Mouse (Mus musculus) Patski (cell line): Measurements from ENCODE around the gene Slc4a1ap. TPM values are rescaled to one million over a fixed set of nuclear protein-coding genes. Genes with fewer than 3 reads are reported as not detected.
A peak's percentile ranks its signal among the peaks of the same experiment; 100 is the strongest.

Experiments used
- ATAC-seq: fragments of 100-300 bp; one replicate; pipeline ENCODE4 v1.8.0; 2021
- CTCF ChIA-PET: fragments of 350-600 bp; sonication (Branson Sonifier 250); formaldehyde crosslinking; loops from one replicate; lab custom pipeline; 2022; ENCODE audit warnings: inconsistent platforms; lab: Charles Lee
- POLR2A ChIA-PET: fragments of 350-600 bp; sonication (Branson Sonifier 250); formaldehyde crosslinking; loops from one replicate; lab custom pipeline; 2022; ENCODE audit warnings: antibody characterized with exemption, inconsistent platforms; lab: Charles Lee
- DNase-seq: peaks from one replicate; pipeline ENCODE4 v3.0.0-alpha.2; 2011; ENCODE audit warnings: low read depth, low spot score
- H3K27me3 ChIP-seq: fragments of 371-371 bp; one replicate; pipeline ENCODE4 v1.5.1; 2021
- CTCF ChIP-seq: fragments of 100-300 bp; IDR thresholded peaks from one replicate; pipeline ENCODE4 v1.5.1; 2021
- in situ Hi-C: fragments of 300-500 bp; cut with MboI; formaldehyde crosslinking; loops from 3 replicates; pipeline ENCODE4 v1.11.1; 2018; ENCODE audit warnings: low pct_unique_long_range_greater_than_20kb, mixed read lengths
- polyA plus RNA-seq: library from polyadenylated mRNA; unstranded; gene quantifications from one replicate; pipeline ENCODE4 v1.2.3, GENCODE M21; 2021

The Slc4a1ap gene
- 45.8 TPM for polyA plus RNA-seq

DNA sequence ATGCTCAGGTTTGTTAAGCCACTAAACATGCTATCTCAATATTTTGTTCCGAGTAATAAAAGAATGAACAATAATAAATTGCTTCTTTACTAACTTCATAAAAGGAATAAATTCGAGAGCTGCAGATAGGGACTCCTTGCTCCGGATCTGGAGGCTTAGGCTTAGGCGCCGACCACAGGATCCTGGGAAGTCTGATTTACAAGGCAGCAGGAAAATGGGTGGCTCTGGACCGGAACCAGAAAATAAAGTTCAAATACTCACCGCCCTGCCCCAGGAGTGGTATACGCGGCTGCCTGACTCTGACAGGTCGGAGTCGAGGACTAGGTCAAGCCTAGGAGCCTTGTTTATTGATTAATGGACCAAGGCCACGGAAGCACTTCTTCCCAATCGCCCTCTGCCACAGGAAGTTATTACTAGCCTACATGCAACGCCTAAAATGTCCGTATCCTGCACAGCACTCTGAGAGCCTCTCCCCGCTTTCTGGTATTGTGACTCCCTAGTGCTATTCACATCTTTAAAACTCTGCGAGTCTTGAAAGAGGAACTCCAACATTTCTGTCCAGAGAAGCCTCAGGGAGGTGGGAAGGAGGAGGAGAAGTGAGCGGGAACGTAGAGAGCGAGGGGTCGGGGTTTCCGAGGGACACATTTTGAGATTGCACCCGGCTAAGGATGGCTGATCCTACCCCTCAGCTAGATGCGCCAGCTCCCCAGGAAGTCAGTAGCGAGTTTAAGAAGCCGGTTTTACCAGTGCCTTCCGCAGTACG lies at the start of gene Slc4a1ap:
Gene Slc4a1ap (plus strand): TSS at position 642 of the 763 bp plus-strand sequence.
- ATAC-seq (peak; percentile 41), DNase-seq (peak; percentile 82)
- no peaks in the 10 kb centered on the region for H3K27me3 ChIP-seq
- ChIA-PET CTCF (interaction anchor here (1.1 kb wide), 1 partner anchor 15 kb away, joined by 3 read pairs; no protein-coding TSS in a partner anchor), POLR2A (interaction anchor here (1.5 to 1.7 kb wide), 2 partner anchors 15 to 106 kb away, joined by 3 to 4 read pairs; no protein-coding TSS in a partner anchor)
- in situ Hi-C loops, result no loop called here
- TF ChIP-seq CTCF, result no peak

GRCm38 (mm10) chr5:31480536-31480935 lies 46.3 kb upstream of the Slc4a1ap start:
- ATAC-seq (no peak), DNase-seq (no peak)
- ChIA-PET CTCF (interaction anchor here (6.4 kb wide), 1 partner anchor 12 kb away, joined by 39 read pairs; no protein-coding TSS in a partner anchor), POLR2A (interaction anchor here (0.6 kb wide), 1 partner anchor 1100 kb away, joined by 3 read pairs; no protein-coding TSS in a partner anchor)
- no peak for TF ChIP-seq CTCF
- in situ Hi-C loops, result no loop called here
- no peaks in the 10 kb centered on the region for H3K27me3 ChIP-seq

- in situ Hi-C loops, result no loop called here
- no peak for DNase-seq
- no peak for TF ChIP-seq CTCF
- no peak for ATAC-seq
- ChIA-PET CTCF (no interaction called here), POLR2A (no interaction called here)
- H3K27me3 ChIP-seq, result peaks cover 8% of the 10 kb centered on the region
Observed at GRCm38 (mm10) chr5:31485440-31485839, 41.4 kb upstream of the Slc4a1ap start, which contains the start of gene 4930548H24Rik. TSS of gene 4930548H24Rik (plus strand) at chr5:31485740.

- ChIA-PET POLR2A (interaction anchor here (0.7 kb wide), 1 partner anchor 9 kb away, joined by 3 read pairs; no protein-coding TSS in a partner anchor), CTCF (no interaction called here)
- in situ Hi-C loops, result no loop called here
- ATAC-seq (no peak), DNase-seq (no peak)
- peaks cover 17% of the 10 kb centered on the region for H3K27me3 ChIP-seq
- no peak for TF ChIP-seq CTCF
Observed at GRCm38 (mm10) chr5:31487889-31488288, 38.9 kb upstream of the Slc4a1ap start.

DNA sequence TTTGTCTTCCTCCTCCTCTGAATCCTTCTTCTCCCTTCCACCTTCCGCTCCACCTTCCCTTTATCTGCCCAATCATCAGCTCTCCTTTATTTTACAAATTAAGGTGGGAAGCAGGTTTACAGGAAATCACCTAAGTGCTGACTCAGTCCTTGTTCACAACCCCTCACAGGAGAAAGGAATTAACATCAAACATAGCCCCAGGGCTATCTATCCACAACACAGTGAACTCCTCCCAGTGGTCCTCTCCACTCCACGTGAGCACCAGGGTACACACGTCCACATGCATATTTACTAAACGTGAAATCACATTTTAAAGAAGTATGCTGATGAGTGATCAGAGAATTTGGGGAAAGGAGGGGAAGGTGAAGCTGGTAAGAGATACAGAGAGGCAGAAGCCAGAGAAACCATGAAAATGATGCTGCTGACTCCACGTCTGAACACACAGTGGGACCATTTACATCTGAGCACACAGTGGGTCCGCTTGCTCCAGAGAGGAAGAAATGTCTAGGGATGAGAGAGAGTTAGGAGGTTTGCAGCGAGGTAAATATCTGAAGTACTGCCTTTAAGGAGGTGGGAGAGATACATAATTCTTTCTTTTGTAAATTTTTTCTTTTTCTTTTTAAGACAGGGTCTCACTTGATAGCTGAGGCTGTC lies 37.6 kb upstream of the Slc4a1ap start:
- no peak for ATAC-seq

GRCm38 (mm10) chr5:31492031-31492430 lies 34.8 kb upstream of the Slc4a1ap start:
- ChIA-PET POLR2A (no interaction called here), CTCF (interaction anchor here (1.6 kb wide), 1 partner anchor 13 kb away, joined by 4 read pairs; no protein-coding TSS in a partner anchor)
- DNase-seq (no peak), ATAC-seq (no peak)
- peaks cover 17% of the 10 kb centered on the region for H3K27me3 ChIP-seq
- TF ChIP-seq CTCF, result no peak
- in situ Hi-C loops, result no loop called here

More for the DNA sequence above, 37.6 kb upstream of the Slc4a1ap start:
- ChIA-PET POLR2A (no interaction called here), CTCF (no interaction called here)
- in situ Hi-C loops, result no loop called here
- no peak for TF ChIP-seq CTCF
- H3K27me3 ChIP-seq, result peaks cover 17% of the 10 kb centered on the region
- DNase-seq, result no peak

- ChIA-PET CTCF (no interaction called here), POLR2A (no interaction called here)
- DNase-seq (peak; percentile 70), ATAC-seq (peak; percentile 99)
- peaks cover 13% of the 10 kb centered on the region for H3K27me3 ChIP-seq
- in situ Hi-C loops, result no loop called here
- TF ChIP-seq CTCF, result no peak
Observed at GRCm38 (mm10) chr5:31494513-31495297, 32.1 kb upstream of the Slc4a1ap start, which contains the start of gene Gpn1. TSS of gene Gpn1 (plus strand) at chr5:31494741.

GRCm38 (mm10) chr5:31504843-31505242 lies 22.0 kb upstream of the Slc4a1ap start:
- ATAC-seq (no peak), DNase-seq (no peak)
- TF ChIP-seq CTCF, result no peak
- H3K27me3 ChIP-seq, result no peaks in the 10 kb centered on the region
- in situ Hi-C loops, result no loop called here
- CTCF ChIA-PET, result no interaction called here
- POLR2A ChIA-PET, result no interaction called here

DNA sequence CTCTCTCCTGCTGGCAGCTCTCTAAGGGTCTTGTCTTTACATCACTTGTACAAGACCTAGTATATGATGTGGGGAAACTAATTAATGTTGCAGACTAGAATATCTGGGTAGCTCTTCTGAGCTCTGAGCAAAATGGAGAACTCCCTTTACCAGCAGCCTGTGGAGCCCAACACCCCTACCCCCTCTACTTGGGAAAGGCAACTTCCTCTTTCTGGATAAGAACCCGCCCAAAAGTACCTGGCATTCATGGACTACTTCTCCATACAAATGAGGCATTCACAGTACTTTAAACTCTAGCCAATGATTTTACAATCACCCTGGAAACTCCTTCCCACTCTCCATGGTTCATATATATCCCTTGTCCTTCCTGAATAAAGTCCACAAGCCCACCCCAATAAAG lies 14.3 kb upstream of the Slc4a1ap start:
- no peak for TF ChIP-seq CTCF
- DNase-seq (no peak), ATAC-seq (no peak)
- in situ Hi-C loops, result no loop called here
- POLR2A ChIA-PET, result interaction anchor here (1.5 kb wide), 1 partner anchor 14 kb away, joined by 4 read pairs; the partner anchor contains the start of gene Slc4a1ap
- no peaks in the 10 kb centered on the region for H3K27me3 ChIP-seq
- CTCF ChIA-PET, result interaction anchor here (0.8 to 1.5 kb wide), 3 partner anchors 9 to 15 kb away, joined by 3 to 5 read pairs (median 3); partner anchors contain the start of gene Slc4a1ap

DNA sequence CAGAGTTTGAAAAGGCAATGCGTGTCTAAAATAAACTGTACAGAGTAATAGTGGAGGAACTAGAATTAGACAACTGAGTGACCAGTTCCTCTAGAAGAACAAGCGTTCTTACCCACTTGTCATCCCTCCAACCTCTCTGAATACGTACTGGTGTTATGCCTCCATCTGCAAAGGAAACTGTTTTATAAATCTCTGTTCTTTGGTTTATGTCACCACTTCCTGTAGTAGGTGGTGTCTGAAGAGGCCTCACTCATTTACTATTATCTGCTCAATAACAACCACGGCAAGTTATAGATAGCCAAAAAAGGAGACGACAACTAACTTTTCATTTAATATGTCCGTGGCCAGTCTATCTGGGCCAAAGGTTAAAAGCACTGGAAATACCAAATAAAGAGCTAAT lies 6.2 kb upstream of the Slc4a1ap start:
- ChIA-PET CTCF (interaction anchor here (1.5 kb wide), 1 partner anchor 8 kb away, joined by 5 read pairs; no protein-coding TSS in a partner anchor), POLR2A (no interaction called here)
- DNase-seq (no peak), ATAC-seq (no peak)
- TF ChIP-seq CTCF, result no peak
- in situ Hi-C loops, result no loop called here
- H3K27me3 ChIP-seq, result no peaks in the 10 kb centered on the region
